Mouse (Mus musculus) ES-E14 (cell line): ENCODE measurements around the gene Kbtbd2. TPM values are rescaled to one million over a fixed set of nuclear protein-coding genes. Genes with fewer than 3 reads are reported as not detected.

ENCODE experiments used
- DNase-seq: peaks from one replicate; pipeline ENCODE4 v3.0.0-alpha.2; 2013; ENCODE audit warnings: low read depth, low spot score
- H3K27ac ChIP-seq: 2 replicates; pipeline ENCODE4 v1.5.1; 2012; ENCODE audit warnings: low read depth, mild to moderate bottlenecking, low read length, moderate library complexity, mixed read lengths; ENCODE audit not compliant: poor library complexity, insufficient read depth, severe bottlenecking
- H3K36me3 ChIP-seq: 2 replicates; pipeline ENCODE4 v1.6.1; 2012; ENCODE audit warnings: mild to moderate bottlenecking, low read length, moderate library complexity, mixed read lengths; ENCODE audit not compliant: control insufficient read depth, poor library complexity, insufficient read depth, severe bottlenecking
- H3K4me1 ChIP-seq, 2 experiments: fragments of 150-350 bp in 1 of 2; sonication (generic) in 1 of 2; 2 replicates each; pipeline ENCODE4 v1.6.1; 2012; ENCODE audit warnings: low read length in 2 of 2, mild to moderate bottlenecking in 1 of 2, mixed read lengths in 1 of 2; ENCODE audit not compliant: control insufficient read depth in 2 of 2, insufficient read depth in 2 of 2, poor library complexity in 1 of 2
- H3K4me3 ChIP-seq, 2 experiments: fragments of 150-350 bp in 1 of 2; sonication (generic) in 1 of 2; 2 replicates each; pipeline ENCODE4 v1.5.1; 2012; ENCODE audit warnings: low read length in 2 of 2, low read depth in 1 of 2, mild to moderate bottlenecking in 1 of 2, mixed read lengths in 1 of 2; ENCODE audit not compliant: insufficient read depth in 1 of 2, poor library complexity in 1 of 2, severe bottlenecking in 1 of 2
- H3K9ac ChIP-seq: 2 replicates; pipeline ENCODE4 v1.6.1; 2012; ENCODE audit warnings: low read depth, mild to moderate bottlenecking, low read length, mixed read lengths; ENCODE audit not compliant: poor library complexity, insufficient read depth, severe bottlenecking
- H3K9me3 ChIP-seq: fragments of 150-350 bp; sonication (generic); 2 replicates; pipeline ENCODE4 v1.6.1; 2012; ENCODE audit warnings: low read depth, mild to moderate bottlenecking, low read length; ENCODE audit not compliant: control insufficient read depth, insufficient read depth
- CHD2 ChIP-seq: IDR thresholded peaks from 2 replicates; pipeline ENCODE4 v1.6.1; 2014; ENCODE audit warnings: mild to moderate bottlenecking, low read depth, low read length, inconsistent platforms
- HCFC1 ChIP-seq: IDR thresholded peaks from 2 replicates; pipeline ENCODE4 v1.6.1; 2012; ENCODE audit warnings: low read length, inconsistent platforms, borderline replicate concordance; ENCODE audit not compliant: insufficient read depth
- MAFK ChIP-seq: IDR thresholded peaks from 2 replicates; pipeline ENCODE4 v1.6.1; 2014; ENCODE audit warnings: mild to moderate bottlenecking, low read depth, low read length, inconsistent platforms; ENCODE audit not compliant: insufficient read depth
- ZC3H11A ChIP-seq: IDR thresholded peaks from 2 replicates; pipeline ENCODE4 v1.6.1; 2012; ENCODE audit warnings: low read depth, mild to moderate bottlenecking, inconsistent platforms, low read length, borderline replicate concordance
- ZNF384 ChIP-seq: IDR thresholded peaks from 2 replicates; pipeline ENCODE4 v1.6.1; 2012; ENCODE audit warnings: low read depth, low read length, inconsistent platforms
- in situ Hi-C, 2 experiments: fragments of 600-800 bp; cut with MboI; formaldehyde crosslinking; loops; one replicate each; pipeline ENCODE4 v1.15.1; 2025; ENCODE audit warnings: low sequenced_read_pairs in 2 of 2, inconsistent platforms in 1 of 2; ENCODE audit not compliant: unreplicated experiment in 2 of 2
- total RNA-seq: library from RNA; depleted of rRNA; stranded (reverse); fragments of 300-350 nt; gene quantifications from 2 replicates; pipeline ENCODE4 v1.2.3, GENCODE M21; 2012

Kbtbd2 gene
- total RNA-seq, 1 experiment: 24.8 TPM

GRCm38 (mm10) chr6:56835532-56835931, 37.9 kb upstream of the Kbtbd2 start:
- peak; percentile 36 for DNase-seq
- peaks cover 2 to 5% of the 10 kb centered on the region in 2 experiments; a peak in 1 of 4 replicates for H3K4me1 ChIP-seq
- in situ Hi-C loops: no loop called here
- peaks cover 11% of the 10 kb centered on the region; the same call in 1 of the 2 replicates for H3K36me3 ChIP-seq
- H3K4me3 ChIP-seq: peak overlapping the region; percentile 16 to 97; a peak in 2 of 4 replicates
- no peak for TF ChIP-seq ZC3H11A
- no peak for TF ChIP-seq HCFC1
- no peak for TF ChIP-seq CHD2
- no peak for TF ChIP-seq MAFK
- TF ChIP-seq ZNF384: no peak
- no peaks in the 10 kb centered on the region for H3K9me3 ChIP-seq
- peak overlapping the region; percentile 98; the same call in 1 of the 2 replicates for H3K9ac ChIP-seq
- peak overlapping the region; percentile 55; the same call in 1 of the 2 replicates for H3K27ac ChIP-seq

- Histone ChIP-seq H3K9ac (peak overlapping the region; percentile 98; the same call in 1 of the 2 replicates), H3K36me3 (peaks cover 8% of the 10 kb centered on the region; the same call in 1 of the 2 replicates), H3K4me3 (peak overlapping the region; percentile 16 to 97; a peak in 3 of 4 replicates), H3K9me3 (no peaks in the 10 kb centered on the region), H3K27ac (peak overlapping the region; percentile 54; the same call in 1 of the 2 replicates), H3K4me1 (peaks cover 2 to 5% of the 10 kb centered on the region in 2 experiments; a peak in 1 of 4 replicates)
- DNase-seq: no peak
- TF ChIP-seq ZNF384: no peak
- no peak for TF ChIP-seq HCFC1
- TF ChIP-seq MAFK: no peak
- TF ChIP-seq ZC3H11A: no peak
- in situ Hi-C loops: no loop called here
Measured at GRCm38 (mm10) chr6:56834769-56835168, 37.2 kb upstream of the Kbtbd2 start.

DNA sequence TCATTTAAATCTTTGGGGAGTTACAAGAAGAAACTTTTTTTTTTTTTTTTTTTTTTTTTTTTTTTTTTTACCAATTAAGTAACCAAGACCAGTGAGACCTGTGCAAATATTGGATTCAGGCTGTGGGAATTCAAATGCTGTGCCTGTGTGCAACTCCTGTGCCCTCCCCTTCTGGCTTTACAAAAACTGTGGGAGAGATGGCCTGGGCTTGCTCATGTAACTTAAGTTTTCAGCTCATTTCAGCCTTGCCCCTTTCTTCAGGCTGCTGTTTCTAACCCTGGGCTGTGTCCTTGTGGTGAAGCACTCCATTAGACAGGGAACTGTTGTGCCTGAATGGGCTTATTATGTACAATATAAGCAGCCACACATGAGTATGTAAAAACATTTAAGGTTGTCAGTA, 35.2 kb upstream of the Kbtbd2 start:
- H3K4me3 ChIP-seq: peak overlapping the region; percentile 80 to 89
- H3K9ac ChIP-seq: peak overlapping the region; percentile 91; the same call in 1 of the 2 replicates
- peaks cover 8% of the 10 kb centered on the region; the same call in 1 of the 2 replicates for H3K36me3 ChIP-seq
- H3K4me1 ChIP-seq: peaks cover 2 to 3% of the 10 kb centered on the region in 2 experiments; a peak in 1 of 4 replicates
- no peak overlapping the region; the same call in 1 of the 2 replicates for H3K27ac ChIP-seq
- no peaks in the 10 kb centered on the region for H3K9me3 ChIP-seq
- TF ChIP-seq CHD2 (no peak), ZC3H11A (no peak), MAFK (no peak), ZNF384 (no peak), HCFC1 (no peak)
- in situ Hi-C loops: no loop called here
- DNase-seq: no peak

DNA sequence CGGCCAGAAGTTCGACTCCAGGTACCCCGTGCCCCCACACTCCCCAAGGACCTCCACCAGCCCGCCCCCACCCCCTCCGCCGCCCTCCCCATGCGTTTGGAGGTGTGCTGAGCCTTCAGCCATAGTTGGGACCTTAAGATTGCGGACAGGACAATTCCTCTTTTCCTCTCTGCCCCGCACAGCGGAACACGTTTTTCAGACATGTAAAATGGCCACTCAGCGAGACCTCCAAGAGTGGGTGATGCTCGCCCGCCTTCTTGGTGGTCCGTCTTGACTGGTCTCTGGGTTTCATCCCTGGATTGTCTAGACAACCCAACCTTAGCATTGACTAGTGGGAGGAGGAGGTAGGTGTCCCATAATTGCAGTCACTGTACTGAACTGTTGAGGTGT, 34.8 kb upstream of the Kbtbd2 start:
- TF ChIP-seq HCFC1: no peak
- no peak for TF ChIP-seq ZC3H11A
- no peak for TF ChIP-seq CHD2
- no peak for TF ChIP-seq MAFK
- TF ChIP-seq ZNF384: no peak
- H3K27ac ChIP-seq: peak overlapping the region; percentile 52; the same call in 1 of the 2 replicates
- peaks cover 2 to 3% of the 10 kb centered on the region in 2 experiments; a peak in 1 of 4 replicates for H3K4me1 ChIP-seq
- no peak for DNase-seq
- in situ Hi-C loops: no loop called here
- no peaks in the 10 kb centered on the region for H3K9me3 ChIP-seq
- H3K4me3 ChIP-seq: peak overlapping the region; percentile 80 to 89
- H3K9ac ChIP-seq: peak overlapping the region; percentile 91
- peaks cover 8% of the 10 kb centered on the region; the same call in 1 of the 2 replicates for H3K36me3 ChIP-seq

DNA sequence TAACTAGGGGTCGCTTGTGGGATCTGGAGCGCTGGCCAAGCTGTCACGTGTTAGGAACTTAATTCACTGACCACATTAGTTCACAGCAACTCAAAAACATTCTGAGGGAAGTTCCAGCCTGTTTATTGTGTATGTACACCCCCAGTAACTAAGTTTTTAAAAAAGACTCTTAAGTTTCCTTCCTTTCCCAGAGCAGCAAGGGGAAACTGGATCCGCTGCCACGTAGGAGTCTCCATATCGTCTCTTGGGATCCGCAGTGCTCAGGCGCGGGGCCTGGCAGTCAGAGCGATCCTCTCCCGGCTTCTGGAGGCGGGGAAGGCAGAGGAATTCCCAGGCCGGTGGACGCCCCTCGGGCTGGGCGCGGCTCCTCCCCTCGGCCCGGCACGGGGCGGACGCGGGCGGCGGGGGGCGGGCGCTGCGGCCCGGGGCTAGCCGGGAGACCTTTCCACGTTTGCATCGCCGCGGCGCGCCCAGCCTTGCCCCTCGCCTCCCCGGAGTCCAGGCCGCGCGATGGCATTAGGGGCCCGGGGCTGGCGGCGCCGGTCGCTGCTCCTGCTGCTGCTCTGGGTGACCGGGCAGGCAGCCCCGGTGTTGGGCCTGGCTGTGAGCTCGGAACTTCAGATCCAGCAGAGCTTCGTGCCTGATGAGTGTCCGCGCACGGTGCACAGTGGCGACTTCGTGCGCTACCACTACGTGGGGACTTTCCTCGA, 34.2 kb upstream of the Kbtbd2 start, which contains the start of gene Fkbp9:
Fkbp9 (plus strand) TSS at position 363 of the 710 bp plus-strand sequence.
- Histone ChIP-seq H3K36me3 (peaks cover 6% of the 10 kb centered on the region; the same call in 1 of the 2 replicates), H3K9ac (peak within 1 kb of the TSS; percentile 91), H3K27ac (peak within 1 kb of the TSS; percentile 52; the same call in 1 of the 2 replicates), H3K4me1 (peaks cover 2 to 3% of the 10 kb centered on the region in 2 experiments; a peak in 1 of 4 replicates), H3K9me3 (no peaks in the 10 kb centered on the region), H3K4me3 (peak within 1 kb of the TSS; percentile 80 to 89)
- in situ Hi-C loops: no loop called here
- TF ChIP-seq ZC3H11A (no peak), MAFK (no peak), CHD2 (no peak), HCFC1 (0 out of 2 replicates have a peak, but pooled peaks have one; percentile 58), ZNF384 (no peak)
- DNase-seq: peak; percentile 74
